Mouse (Mus musculus): ENCODE data around the gene Nsd1. TPM values are rescaled to one million over a fixed set of nuclear protein-coding genes. Genes with fewer than 3 reads are reported as not detected.

The Nsd1 gene
- 13.3 and 14.4 TPM in 2 replicates for polyA plus RNA-seq (2015; fragmentation: Nextera tagmentation; extraction: Ambion mirVana)

DNA sequence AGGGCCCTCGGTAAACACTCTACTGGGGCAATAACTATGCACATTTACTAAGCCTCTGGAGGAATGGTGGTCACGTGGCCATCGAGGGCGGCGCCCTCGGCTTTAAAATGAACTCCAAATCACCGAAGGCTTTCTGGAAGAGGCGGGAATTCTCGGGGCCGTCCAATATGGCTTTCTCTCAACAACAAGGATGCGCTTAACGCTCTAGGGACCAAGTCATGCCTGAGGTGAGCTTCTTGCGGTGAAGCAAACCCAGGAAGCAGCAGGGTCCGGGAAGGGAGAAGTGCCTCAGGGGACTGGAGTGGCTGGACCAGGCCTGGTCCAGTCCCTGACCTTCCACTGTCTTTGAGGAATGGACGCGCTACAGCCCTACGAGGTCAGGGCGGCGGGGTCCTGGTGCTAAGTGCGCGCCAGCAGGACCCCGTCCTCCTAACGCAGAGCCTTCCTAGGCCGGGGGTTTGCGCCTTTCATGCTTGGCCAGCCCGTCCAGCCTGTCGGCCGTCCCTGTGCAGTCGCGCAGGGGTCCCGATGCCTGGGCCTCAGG is at the start of gene Nsd1:
Nsd1 (plus strand) TSS at position 134 of the 544 bp plus-strand sequence.
- ATAC-seq (ENCODE audit: insufficient read depth): no peak
- Histone ChIP-seq H3K4me1 (replicated peaks) (peaks cover 61% of the 10 kb centered on the region), H3K27ac (replicated peaks) (peak within 1 kb of the TSS; percentile 93), H3K4me2 (peak within 1 kb of the TSS; percentile 100), H3K36me3 (replicated peaks) (peaks cover 16% of the 10 kb centered on the region), H3K27me3 (0 out of 2 replicates have a peak, but pooled peaks cover 3% of the 10 kb centered on the region), H3K9me3 (replicated peaks) (no peaks in the 10 kb centered on the region), H3K9ac (peak within 1 kb of the TSS; percentile 93), H3K4me3 (replicated peaks) (peak within 1 kb of the TSS; percentile 86)
- WGBS (ENCODE audit: insufficient replicate concordance): 62% methylated on average over 31 of the region's 31 CpGs

DNA sequence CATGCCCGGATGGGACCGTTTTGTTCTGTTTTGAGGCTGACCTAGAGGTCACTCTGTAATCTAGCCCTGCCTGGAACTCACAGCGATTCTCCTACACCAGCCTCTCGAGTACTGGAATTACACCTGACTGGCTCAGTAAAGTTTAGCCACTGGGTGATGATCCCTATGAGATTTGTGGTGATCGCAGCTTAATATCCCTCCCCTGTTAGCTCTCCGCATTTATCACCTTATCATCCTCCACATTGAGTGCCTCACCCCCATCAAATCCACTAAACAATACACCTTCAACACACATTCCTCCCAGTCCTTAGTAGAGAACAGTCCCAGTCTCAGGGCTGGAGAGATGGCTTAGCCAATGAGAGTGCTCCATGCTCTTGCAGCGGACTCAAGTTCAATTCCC is 47.2 kb upstream of the Nsd1 start:
- no peak for ATAC-seq (ENCODE audit: insufficient read depth)
- Histone ChIP-seq H3K27me3 (no peaks in the 10 kb centered on the region), H3K4me3 (replicated peaks) (no peak overlapping the region), H3K27ac (replicated peaks) (no peak overlapping the region), H3K9ac (no peak overlapping the region), H3K4me2 (no peak overlapping the region), H3K36me3 (replicated peaks) (peaks cover 10% of the 10 kb centered on the region; the same call in 1 of the 2 replicates), H3K4me1 (replicated peaks) (no peaks in the 10 kb centered on the region), H3K9me3 (replicated peaks) (no peaks in the 10 kb centered on the region)
- WGBS (ENCODE audit: insufficient replicate concordance): 62% methylated on average over 7 of the region's 7 CpGs

- 57% methylated on average over 5 of the region's 5 CpGs for WGBS (ENCODE audit: insufficient replicate concordance)
- Histone ChIP-seq H3K9ac (no peak overlapping the region), H3K27ac (replicated peaks) (no peak overlapping the region), H3K27me3 (no peaks in the 10 kb centered on the region), H3K4me2 (no peak overlapping the region), H3K4me3 (replicated peaks) (no peak overlapping the region), H3K9me3 (replicated peaks) (no peaks in the 10 kb centered on the region), H3K36me3 (replicated peaks) (peaks cover 10% of the 10 kb centered on the region; the same call in 1 of the 2 replicates), H3K4me1 (replicated peaks) (no peaks in the 10 kb centered on the region)
- no peak for ATAC-seq (ENCODE audit: insufficient read depth)
These were observed 46.0 kb upstream of the Nsd1 start for GRCm38 (mm10) chr13:55163553-55163952.

GRCm38 (mm10) chr13:55165831-55166339 is 43.7 kb upstream of the Nsd1 start:
- no peak for ATAC-seq (ENCODE audit: insufficient read depth)
- 77% methylated on average over 16 of the region's 16 CpGs for WGBS (ENCODE audit: insufficient replicate concordance)
- Histone ChIP-seq H3K27ac (replicated peaks) (no peak overlapping the region), H3K9me3 (replicated peaks) (no peaks in the 10 kb centered on the region), H3K27me3 (no peaks in the 10 kb centered on the region), H3K4me1 (replicated peaks) (no peaks in the 10 kb centered on the region), H3K4me3 (replicated peaks) (no peak overlapping the region), H3K36me3 (replicated peaks) (peaks cover 6% of the 10 kb centered on the region; the same call in 1 of the 2 replicates), H3K4me2 (no peak overlapping the region), H3K9ac (no peak overlapping the region)

DNA sequence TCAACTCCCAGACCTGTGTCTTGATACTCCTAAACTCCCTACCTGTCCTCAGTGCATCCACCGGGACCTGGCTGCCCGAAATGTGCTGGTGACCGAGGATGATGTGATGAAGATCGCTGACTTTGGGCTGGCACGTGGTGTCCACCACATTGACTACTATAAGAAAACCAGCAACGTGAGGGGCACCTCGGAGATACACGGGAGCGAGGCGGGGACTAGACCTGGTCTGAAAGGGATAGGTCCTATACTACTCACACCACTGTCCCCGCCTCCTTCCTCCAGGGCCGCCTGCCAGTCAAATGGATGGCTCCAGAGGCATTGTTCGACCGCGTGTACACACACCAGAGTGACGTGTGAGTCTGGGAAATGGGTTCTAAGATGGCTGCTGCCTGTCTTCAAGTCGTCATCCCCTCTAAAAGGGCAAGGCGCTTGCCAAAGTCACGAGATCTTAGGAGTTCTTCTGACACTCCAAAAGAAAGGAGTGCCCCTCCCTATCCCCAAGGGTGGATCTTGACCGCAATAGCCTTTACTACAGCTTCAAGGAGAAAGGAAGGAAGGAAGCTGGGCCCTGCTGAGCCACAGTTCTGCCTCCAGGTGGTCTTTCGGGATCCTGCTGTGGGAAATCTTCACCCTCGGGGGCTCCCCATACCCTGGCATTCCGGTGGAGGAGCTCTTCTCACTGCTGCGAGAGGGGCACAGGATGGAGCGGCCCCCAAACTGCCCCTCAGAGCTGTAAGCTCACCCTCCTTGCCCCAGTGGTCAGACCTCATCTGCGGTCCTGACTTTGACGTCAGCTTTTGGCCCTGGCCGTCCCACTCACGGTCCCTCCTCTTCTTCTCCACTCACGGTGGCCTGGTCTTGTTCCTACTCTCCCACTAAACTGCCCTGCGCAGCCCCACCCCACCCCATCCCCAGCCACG is 42.5 kb upstream of the Nsd1 start:
- WGBS (ENCODE audit: insufficient replicate concordance): 72% methylated on average over 32 of the region's 32 CpGs
- Histone ChIP-seq H3K4me1 (replicated peaks) (peaks cover 8% of the 10 kb centered on the region; the same call in 1 of the 2 replicates), H3K27me3 (peaks cover 6% of the 10 kb centered on the region; the same call in 1 of the 2 replicates), H3K4me3 (replicated peaks) (no peak overlapping the region), H3K36me3 (replicated peaks) (no peaks in the 10 kb centered on the region), H3K27ac (replicated peaks) (no peak overlapping the region), H3K9ac (no peak overlapping the region), H3K4me2 (no peak overlapping the region), H3K9me3 (replicated peaks) (no peaks in the 10 kb centered on the region)
- no peak for ATAC-seq (ENCODE audit: insufficient read depth)

- ATAC-seq (ENCODE audit: insufficient read depth): no peak
These were observed 41.8 kb upstream of the Nsd1 start for GRCm38 (mm10) chr13:55167798-55168197.

DNA sequence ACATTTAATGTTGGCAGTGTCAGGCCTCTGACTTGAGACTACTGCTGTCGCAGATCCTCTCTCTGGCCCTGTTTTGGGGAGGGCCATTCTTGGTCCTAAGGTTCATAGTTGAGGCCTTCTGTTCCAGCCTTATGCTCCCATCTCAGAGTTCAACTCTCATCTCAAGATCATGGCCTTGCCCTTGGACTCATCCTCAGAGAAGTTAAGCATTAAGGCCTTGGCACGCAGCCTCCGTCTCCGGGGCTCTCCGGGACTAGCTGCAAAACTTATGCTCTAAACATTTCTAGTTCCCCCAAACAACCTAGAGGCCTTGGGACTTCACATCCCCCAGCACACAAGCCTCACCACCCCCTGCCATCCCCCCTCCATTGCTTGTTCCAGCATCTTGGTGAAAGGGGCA is 41.3 kb upstream of the Nsd1 start:
- no peak for ATAC-seq (ENCODE audit: insufficient read depth)

More at GRCm38 (mm10) chr13:55167798-55168197, 41.8 kb upstream of the Nsd1 start:
- H3K9me3 ChIP-seq (replicated peaks): no peaks in the 10 kb centered on the region
- no peak overlapping the region for H3K4me2 ChIP-seq
- no peak overlapping the region for H3K4me3 ChIP-seq (replicated peaks)
- H3K36me3 ChIP-seq (replicated peaks): no peaks in the 10 kb centered on the region
- peaks cover 9% of the 10 kb centered on the region; the same call in 1 of the 2 replicates for H3K4me1 ChIP-seq (replicated peaks)
- H3K9ac ChIP-seq: no peak overlapping the region
- peaks cover 6% of the 10 kb centered on the region; the same call in 1 of the 2 replicates for H3K27me3 ChIP-seq
- WGBS (ENCODE audit: insufficient replicate concordance): 70% methylated on average over 11 of the region's 11 CpGs
- no peak overlapping the region for H3K27ac ChIP-seq (replicated peaks)

GRCm38 (mm10) chr13:55168958-55169369 is 40.6 kb upstream of the Nsd1 start:
- no peak for ATAC-seq (ENCODE audit: insufficient read depth)
- Histone ChIP-seq H3K4me3 (replicated peaks) (no peak overlapping the region), H3K36me3 (replicated peaks) (no peaks in the 10 kb centered on the region), H3K27ac (replicated peaks) (no peak overlapping the region), H3K4me1 (replicated peaks) (peaks cover 9% of the 10 kb centered on the region; the same call in 1 of the 2 replicates), H3K9me3 (replicated peaks) (no peaks in the 10 kb centered on the region), H3K9ac (no peak overlapping the region), H3K27me3 (peaks cover 6% of the 10 kb centered on the region; the same call in 1 of the 2 replicates), H3K4me2 (no peak overlapping the region)
- WGBS (ENCODE audit: insufficient replicate concordance): 74% methylated on average over 13 of the region's 13 CpGs

More for the DNA sequence above, 41.3 kb upstream of the Nsd1 start:
- Histone ChIP-seq H3K4me3 (replicated peaks) (no peak overlapping the region), H3K27ac (replicated peaks) (no peak overlapping the region), H3K36me3 (replicated peaks) (no peaks in the 10 kb centered on the region), H3K4me2 (no peak overlapping the region), H3K9ac (no peak overlapping the region), H3K4me1 (replicated peaks) (peaks cover 9% of the 10 kb centered on the region; the same call in 1 of the 2 replicates), H3K9me3 (replicated peaks) (no peaks in the 10 kb centered on the region), H3K27me3 (peaks cover 6% of the 10 kb centered on the region; the same call in 1 of the 2 replicates)
- WGBS (ENCODE audit: insufficient replicate concordance): 83% methylated on average over 5 of the region's 5 CpGs

- ATAC-seq (ENCODE audit: insufficient read depth): no peak
- Histone ChIP-seq H3K4me1 (replicated peaks) (peaks cover 9% of the 10 kb centered on the region; the same call in 1 of the 2 replicates), H3K4me3 (replicated peaks) (no peak overlapping the region), H3K9ac (no peak overlapping the region), H3K9me3 (replicated peaks) (no peaks in the 10 kb centered on the region), H3K27me3 (peaks cover 6% of the 10 kb centered on the region; the same call in 1 of the 2 replicates), H3K27ac (replicated peaks) (no peak overlapping the region), H3K4me2 (peak overlapping the region; percentile 39), H3K36me3 (replicated peaks) (no peaks in the 10 kb centered on the region)
- WGBS (ENCODE audit: insufficient replicate concordance): 27% methylated on average over 26 of the region's 26 CpGs
These were observed 37.9 kb upstream of the Nsd1 start for GRCm38 (mm10) chr13:55171517-55172335.

- no peak overlapping the region for H3K9ac ChIP-seq
- H3K4me3 ChIP-seq (replicated peaks): no peak overlapping the region
- H3K27ac ChIP-seq (replicated peaks): no peak overlapping the region
- 40% methylated on average over 7 of the region's 7 CpGs for WGBS (ENCODE audit: insufficient replicate concordance)
- no peak for ATAC-seq (ENCODE audit: insufficient read depth)
- H3K27me3 ChIP-seq: peaks cover 6% of the 10 kb centered on the region; the same call in 1 of the 2 replicates
- peak overlapping the region; percentile 39 for H3K4me2 ChIP-seq
- no peaks in the 10 kb centered on the region for H3K9me3 ChIP-seq (replicated peaks)
- peaks cover 9% of the 10 kb centered on the region; the same call in 1 of the 2 replicates for H3K4me1 ChIP-seq (replicated peaks)
- no peaks in the 10 kb centered on the region for H3K36me3 ChIP-seq (replicated peaks)
These were observed 37.2 kb upstream of the Nsd1 start for GRCm38 (mm10) chr13:55172336-55172770.

Data from liver, embryonic 15.5 days (tissue).